Mouse (Mus musculus) lung, postnatal 0 days (tissue): ENCODE results near the gene Kcnd1.
A peak's percentile ranks its signal among the peaks of the same experiment; 100 is the strongest.

Experiments used
- CTCF ChIP-seq: IDR thresholded peaks from 2 replicates; pipeline ENCODE4 v1.5.1; 2016; ENCODE audit warnings: antibody characterized with exemption, mild to moderate bottlenecking
- EP300 ChIP-seq: IDR thresholded peaks from 2 replicates; pipeline ENCODE4 v1.6.1; 2016; ENCODE audit warnings: antibody characterized with exemption, mild to moderate bottlenecking, control low read depth

DNA sequence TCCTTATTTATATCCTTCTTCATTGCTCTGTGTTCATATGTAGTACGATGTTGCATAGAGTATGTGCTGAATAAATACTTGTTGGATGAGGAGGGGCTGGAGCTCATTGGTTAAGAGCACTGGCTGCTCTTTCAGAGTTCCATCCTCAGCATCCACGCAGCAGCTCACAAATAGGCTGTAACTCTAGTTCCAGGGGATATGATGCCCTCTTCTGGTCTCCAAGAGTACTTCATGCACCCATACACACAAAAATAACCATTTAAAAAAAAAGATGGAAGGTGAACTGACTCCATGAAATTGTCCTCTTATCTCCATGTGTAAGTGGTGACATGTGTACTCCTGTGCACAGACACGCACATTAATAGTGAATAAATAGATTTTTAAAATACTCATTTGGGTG lies 28.7 kb upstream of the Kcnd1 start:
- TF ChIP-seq EP300 (no peak), CTCF (peak; percentile 53)
